Mouse (Mus musculus): Measurements from ENCODE around the gene Prdm10.

DNA sequence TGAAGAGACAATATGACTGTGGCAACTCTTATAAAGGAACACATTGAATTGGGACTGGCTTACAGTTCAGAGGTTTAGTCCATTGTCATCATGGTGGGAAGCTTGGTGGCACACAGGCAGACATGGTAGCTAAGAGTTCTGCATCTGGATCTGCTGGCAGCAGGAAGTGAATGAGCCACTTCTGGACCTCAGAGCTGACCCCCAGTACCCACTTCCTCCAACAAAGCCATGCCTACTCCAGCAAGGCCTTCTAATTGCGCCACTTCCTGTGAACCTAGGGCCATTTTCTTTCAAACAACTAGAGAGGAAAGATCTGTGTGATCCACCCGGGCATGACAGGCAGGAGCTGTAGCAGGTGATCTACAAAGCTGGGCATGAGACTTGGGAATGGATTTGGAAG, 72.4 kb downstream of the Prdm10 start:
- TF ChIP-seq CTCF (IDR thresholded peaks at IDR 0.05; ENCODE audit: borderline replicate concordance, extremely low read depth, insufficient read depth, insufficient read length) (no peak), POLR2A (IDR thresholded peaks at IDR 0.05; ENCODE audit: borderline replicate concordance, extremely low read depth, insufficient read depth, insufficient read length, poor library complexity, severe bottlenecking) (no peak)

Data from brain, embryonic 14.5 days (tissue).